Mouse (Mus musculus): ENCODE results near the gene Kcnk1. TPM values are rescaled to one million over a fixed set of nuclear protein-coding genes. Genes with fewer than 3 reads are reported as not detected.

Kcnk1 gene
- not detected for polyA plus RNA-seq (2017; shearing (Covaris generic))

DNA sequence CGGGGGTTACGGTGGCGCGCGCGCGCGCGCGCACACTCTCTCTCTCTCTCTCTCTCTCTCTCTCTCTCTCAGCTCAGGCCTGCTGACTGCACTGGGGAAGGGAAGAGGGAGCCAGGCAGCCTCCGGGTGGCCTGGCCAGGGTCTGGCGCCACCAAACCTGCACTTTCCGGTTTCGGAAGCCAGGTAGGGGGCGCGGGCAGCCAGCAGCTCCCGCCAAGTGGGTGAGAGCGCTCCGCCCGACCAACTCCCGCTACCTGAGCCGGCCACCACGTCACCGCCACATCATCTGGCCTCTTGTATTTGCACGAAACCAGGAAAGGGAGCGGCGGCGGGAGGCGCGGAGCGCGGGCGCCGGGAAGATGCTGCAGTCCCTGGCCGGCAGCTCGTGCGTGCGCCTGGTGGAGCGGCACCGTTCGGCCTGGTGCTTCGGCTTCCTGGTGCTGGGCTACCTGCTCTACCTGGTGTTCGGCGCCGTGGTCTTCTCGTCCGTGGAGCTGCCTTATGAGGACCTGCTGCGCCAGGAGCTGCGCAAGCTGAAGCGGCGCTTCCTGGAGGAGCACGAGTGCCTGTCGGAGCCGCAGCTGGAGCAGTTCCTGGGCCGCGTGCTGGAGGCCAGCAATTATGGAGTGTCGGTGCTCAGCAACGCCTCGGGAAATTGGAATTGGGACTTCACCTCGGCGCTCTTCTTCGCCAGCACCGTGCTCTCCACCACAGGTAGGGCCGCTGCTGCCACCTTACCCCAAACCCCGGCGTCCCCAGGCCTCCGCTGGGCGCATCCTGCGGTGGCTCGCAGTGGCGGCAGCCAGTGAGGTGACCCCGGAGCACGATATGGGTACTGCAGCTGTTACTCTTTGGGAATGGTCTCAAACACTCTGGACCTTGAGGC lies at the start of gene Kcnk1:
Gene Kcnk1, plus strand, starts transcription at position 70 of the 886 bp plus-strand sequence.
- ATAC-seq, result no peak

DNA sequence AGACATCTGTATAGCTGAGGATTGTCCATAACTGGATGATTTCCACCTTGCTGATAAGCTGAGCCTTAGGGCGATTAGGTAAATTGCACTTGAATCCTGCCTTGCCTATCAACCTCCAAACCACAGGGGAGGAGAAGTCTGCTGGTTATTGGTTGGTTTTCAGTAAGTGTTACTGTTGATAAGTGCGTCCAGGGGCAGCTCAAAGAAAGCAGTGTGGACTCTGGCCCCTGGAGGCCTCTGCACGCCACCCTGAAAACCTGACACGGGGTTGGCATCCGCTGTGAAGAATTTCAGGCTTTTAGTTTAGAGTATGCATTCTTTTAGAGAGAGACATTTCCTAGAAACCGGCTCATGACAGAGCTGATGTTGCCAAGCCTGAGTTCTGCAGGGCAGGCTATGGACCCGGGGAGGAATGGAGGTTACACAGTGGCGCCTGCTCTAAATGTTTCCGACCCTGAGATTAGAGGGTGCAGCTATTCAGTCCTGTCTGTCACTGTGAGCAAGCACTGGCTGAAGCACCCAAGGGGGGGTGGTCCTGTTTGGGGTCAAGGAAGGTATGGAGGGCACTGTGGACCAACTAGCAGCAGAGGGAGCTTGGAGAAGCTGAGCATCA lies 46.2 kb upstream of the Kcnk1 start:
- no peak for ATAC-seq

GRCm38 (mm10) chr8:125950007-125950940 lies 44.7 kb upstream of the Kcnk1 start:
- ATAC-seq, result peak; percentile 62

GRCm38 (mm10) chr8:125955671-125956070 lies 39.3 kb upstream of the Kcnk1 start:
- no peak for ATAC-seq

GRCm38 (mm10) chr8:125956796-125957195 lies 38.2 kb upstream of the Kcnk1 start:
- no peak for ATAC-seq

- ATAC-seq, result no peak
Observed at GRCm38 (mm10) chr8:125957226-125957993, 37.6 kb upstream of the Kcnk1 start.

DNA sequence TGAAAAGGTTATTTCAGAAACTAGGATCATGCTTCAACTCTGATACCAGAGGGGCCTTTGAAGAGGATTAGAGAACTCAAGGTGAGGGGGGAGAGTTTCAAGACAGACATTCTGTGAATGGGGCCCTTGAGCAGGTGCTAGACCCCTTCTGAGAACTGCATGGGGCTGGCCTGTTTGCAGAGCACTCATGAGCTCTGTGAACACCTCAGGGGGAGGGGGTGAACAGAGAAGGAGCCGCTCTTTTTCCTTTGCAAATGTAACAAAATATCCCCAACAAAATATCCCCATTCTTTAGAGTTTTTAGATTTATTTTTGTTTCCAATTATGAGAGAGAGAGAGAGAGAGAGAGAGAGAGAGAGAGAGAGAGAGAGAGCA lies 37.0 kb upstream of the Kcnk1 start:
- no peak for ATAC-seq

DNA sequence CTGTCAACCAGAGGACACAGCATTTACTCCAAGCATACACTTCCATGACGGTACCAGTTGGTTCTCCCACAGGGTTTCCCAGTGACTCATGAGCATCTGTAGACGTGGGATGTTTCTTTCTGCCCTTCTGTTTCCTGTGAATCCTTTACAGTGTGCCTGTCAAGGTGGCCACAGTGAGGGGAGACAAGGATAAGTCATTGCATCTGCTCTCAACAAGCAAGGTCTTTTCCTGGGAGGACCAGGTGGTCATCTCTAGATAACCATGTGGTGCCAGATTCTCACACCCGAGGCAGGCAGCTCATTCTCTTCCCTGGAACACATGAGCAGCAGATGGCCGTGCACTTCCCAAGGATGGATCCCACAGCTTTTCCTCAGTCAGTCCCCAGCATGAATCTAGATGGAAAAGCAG lies 35.6 kb upstream of the Kcnk1 start:
- ATAC-seq, result no peak

DNA sequence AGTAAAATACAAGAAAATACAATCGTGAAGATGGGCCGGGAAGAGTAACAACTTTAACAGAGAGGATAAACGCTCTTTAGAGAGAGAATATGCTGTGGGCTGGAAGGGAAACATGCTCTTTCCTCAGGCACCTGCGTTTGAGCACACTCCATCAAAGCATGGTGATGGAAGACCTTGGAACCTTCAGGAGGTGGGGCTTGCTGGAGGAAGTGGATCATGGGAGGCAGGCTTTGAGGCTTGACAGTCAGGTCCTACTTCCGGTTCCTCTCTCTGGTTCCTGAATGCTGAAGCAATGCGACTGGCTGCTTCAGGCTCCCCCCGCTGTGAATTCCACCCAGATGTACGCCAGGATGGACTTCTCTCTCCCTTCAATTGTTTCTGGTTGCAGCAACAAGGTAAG lies 34.9 kb upstream of the Kcnk1 start:
- ATAC-seq, result no peak

DNA sequence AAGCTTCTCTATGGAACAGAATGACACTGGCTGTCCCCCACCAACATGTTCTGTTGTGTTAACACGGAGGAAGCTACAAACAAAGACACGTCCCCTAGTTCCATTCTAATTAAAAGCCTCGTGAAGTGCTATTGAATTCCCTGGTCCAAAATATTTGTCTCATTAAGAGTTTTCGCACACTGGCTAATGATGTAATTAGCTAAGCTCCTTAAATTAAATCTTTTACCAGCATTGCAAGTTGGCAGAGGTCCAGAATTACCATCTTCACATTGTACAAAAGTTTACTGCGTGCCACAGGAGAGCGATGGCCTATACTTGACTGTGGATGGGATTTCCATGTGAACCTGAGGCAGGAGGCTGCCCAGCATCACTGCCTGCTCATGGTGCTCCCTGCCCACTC lies 33.2 kb upstream of the Kcnk1 start:
- no peak for ATAC-seq

DNA sequence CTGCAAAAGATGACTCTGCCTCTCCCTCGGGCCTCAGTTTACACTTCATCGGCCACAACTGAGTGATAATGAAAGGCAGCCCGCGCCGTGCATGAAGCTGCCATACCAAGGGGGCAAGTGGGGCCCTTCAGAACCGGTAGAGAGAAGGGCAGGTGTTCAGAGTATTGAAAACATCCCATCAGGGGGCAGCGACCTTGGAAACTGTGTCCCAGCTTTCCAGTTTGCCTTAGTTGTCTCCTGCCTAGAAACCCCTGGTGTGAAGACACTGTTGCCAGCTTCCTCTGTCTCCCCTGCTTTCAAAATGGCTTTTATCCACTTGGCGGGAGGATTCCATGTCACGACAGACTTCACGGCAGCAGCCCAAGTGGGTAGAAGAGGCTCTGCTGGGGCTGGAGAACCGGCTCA lies 31.2 kb upstream of the Kcnk1 start:
- ATAC-seq, result no peak

- no peak for ATAC-seq
Observed at GRCm38 (mm10) chr8:125971336-125971735, 23.6 kb upstream of the Kcnk1 start.

DNA sequence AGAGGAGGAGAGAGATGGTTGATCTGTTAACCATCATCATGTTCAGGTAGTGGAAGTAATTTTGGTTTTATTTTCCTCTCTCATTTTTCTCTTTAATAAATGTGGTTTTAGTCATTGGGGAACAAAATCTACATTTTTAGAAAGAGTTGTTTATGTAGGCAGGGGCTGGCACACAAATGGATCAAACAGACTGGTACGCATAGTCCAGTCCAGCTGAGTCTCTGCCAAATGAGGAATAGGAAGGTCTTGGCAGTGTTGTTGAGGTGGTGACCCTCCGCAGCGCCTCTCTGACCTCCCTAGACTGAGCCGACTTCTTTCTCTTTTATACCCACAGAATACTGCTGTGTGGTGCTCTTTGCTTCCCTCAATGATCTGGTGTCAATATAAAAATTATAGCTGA lies 19.0 kb upstream of the Kcnk1 start:
- no peak for ATAC-seq

GRCm38 (mm10) chr8:125980826-125981225 lies 14.1 kb upstream of the Kcnk1 start:
- no peak for ATAC-seq

- no peak for ATAC-seq
Observed at GRCm38 (mm10) chr8:125983515-125983914, 11.5 kb upstream of the Kcnk1 start.

DNA sequence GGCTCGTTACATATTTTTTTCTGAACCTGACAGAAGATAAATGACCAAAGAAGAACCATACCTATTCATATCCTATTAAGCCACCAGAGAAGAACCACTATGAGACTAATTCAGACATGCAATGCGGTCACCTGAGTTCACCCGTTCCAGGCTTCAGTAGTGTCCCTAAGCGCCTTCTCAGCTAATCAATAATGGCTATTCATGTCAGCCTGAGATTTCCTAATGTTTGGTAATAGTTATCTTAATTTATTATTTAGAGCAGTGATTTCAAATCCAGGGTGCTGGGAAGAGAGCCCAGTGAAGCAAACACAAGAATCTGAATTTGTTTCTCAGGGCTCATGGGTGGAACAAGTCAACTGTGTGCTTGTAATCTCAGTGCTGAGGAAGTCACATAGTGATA lies 10.8 kb upstream of the Kcnk1 start:
- ATAC-seq, result no peak

DNA sequence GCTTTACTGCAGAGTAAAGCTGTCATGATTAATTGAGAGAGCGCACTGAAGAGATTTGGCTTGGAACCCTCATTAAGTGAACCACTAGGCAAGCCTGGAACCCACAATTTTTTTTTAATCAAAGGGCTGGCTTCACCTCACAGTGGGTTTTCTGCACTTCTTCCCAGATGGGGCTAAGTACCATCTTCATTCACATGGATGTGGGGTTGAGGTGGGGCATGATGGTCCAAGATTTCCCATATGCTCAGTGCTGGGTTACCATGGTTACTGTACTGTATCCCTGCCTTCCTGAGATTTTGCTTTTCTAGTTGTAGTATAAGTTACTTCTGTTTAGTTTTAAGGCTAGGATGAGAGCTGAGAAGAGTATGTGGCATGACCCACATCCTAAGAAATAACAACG lies 9.6 kb upstream of the Kcnk1 start:
- no peak for ATAC-seq

- no peak for ATAC-seq
Observed at GRCm38 (mm10) chr8:125986999-125987589, 7.9 kb upstream of the Kcnk1 start.

- no peak for ATAC-seq
Observed at GRCm38 (mm10) chr8:125987996-125988395, 7.0 kb upstream of the Kcnk1 start.

DNA sequence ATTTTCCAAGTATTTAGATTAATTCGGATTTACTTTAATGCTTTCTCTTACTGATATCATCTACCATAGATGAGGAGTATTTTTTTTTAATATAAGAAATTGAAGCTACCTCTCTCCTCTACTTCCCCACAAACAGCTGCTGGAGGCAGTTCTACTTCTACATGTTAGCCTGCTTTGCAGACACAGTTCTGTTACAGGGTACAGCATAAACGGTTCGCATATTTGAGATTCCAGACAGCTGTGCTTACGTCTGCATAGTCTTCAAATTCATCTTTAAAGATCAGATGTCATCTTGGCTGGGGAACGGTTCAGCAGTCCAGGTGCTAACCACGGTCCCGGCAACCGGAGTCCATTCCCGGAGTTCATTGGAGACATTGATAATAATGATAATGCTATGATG lies 1.3 kb upstream of the Kcnk1 start:
- ATAC-seq, result no peak

- ATAC-seq, result no peak
Observed at GRCm38 (mm10) chr8:125996031-125996839, 1.3 kb downstream of the Kcnk1 start.

Data from CD4-positive, CD25-positive, alpha-beta regulatory T cell, adult 4 months (primary cell).